Mouse (Mus musculus) kidney, embryonic 15.5 days (tissue): ENCODE data around the gene Aldh1a1. TPM values are rescaled to one million over a fixed set of nuclear protein-coding genes. Genes with fewer than 3 reads are reported as not detected.

Experiments used
- ATAC-seq: fragments of 200-750 bp; cut with Nextera tagmentation; replicated peaks from 2 replicates; pipeline ENCODE4 v1.8.0; 2017; ENCODE audit warnings: moderate TSS enrichment; ENCODE audit not compliant: low FRiP score
- H3K27ac ChIP-seq: fragments of 300-500 bp; sonication (generic); 2 replicates; pipeline ENCODE4 v1.5.1; 2015; ENCODE audit warnings: mild to moderate bottlenecking, inconsistent platforms
- H3K27me3 ChIP-seq: fragments of 300-500 bp; sonication (generic); 2 replicates; pipeline ENCODE4 v1.6.1; 2015; ENCODE audit warnings: inconsistent platforms
- H3K36me3 ChIP-seq: fragments of 300-500 bp; sonication (generic); 2 replicates; pipeline ENCODE4 v1.6.1; 2015; ENCODE audit warnings: inconsistent platforms
- H3K4me1 ChIP-seq: fragments of 300-500 bp; sonication (generic); 2 replicates; pipeline ENCODE4 v1.6.1; 2015; ENCODE audit warnings: inconsistent platforms
- H3K4me2 ChIP-seq: fragments of 300-500 bp; sonication (generic); 2 replicates; pipeline ENCODE4 v1.6.1; 2015; ENCODE audit warnings: moderate library complexity, mild to moderate bottlenecking, inconsistent platforms
- H3K4me3 ChIP-seq: fragments of 300-500 bp; sonication (generic); replicated peaks from 2 replicates; pipeline ENCODE4 v1.5.1; 2015; ENCODE audit warnings: mild to moderate bottlenecking, inconsistent platforms
- H3K9ac ChIP-seq: fragments of 300-500 bp; sonication (generic); 2 replicates; pipeline ENCODE4 v1.6.1; 2015; ENCODE audit warnings: mild to moderate bottlenecking, inconsistent platforms
- H3K9me3 ChIP-seq: fragments of 300-500 bp; sonication (generic); replicated peaks from 2 replicates; pipeline ENCODE4 v1.6.1; 2016; ENCODE audit warnings: inconsistent platforms
- WGBS: fragments of 180-500 bp; shearing (Covaris S2); methylation state at CpG from one replicate; pipeline ENCODE4 v1.1.7; 2015; ENCODE audit warnings: mixed read lengths; 5-methylcytosine and 5-hydroxymethylcytosine counted together
- polyA plus RNA-seq: library from polyadenylated mRNA; unstranded; fragments of >200 nt; fragmentation: Nextera tagmentation; extraction: Ambion mirVana; gene quantifications from 2 replicates; pipeline ENCODE4 v1.2.1, GENCODE M21; 2015

The Aldh1a1 gene
- 4.1 and 4.3 TPM in 2 replicates for polyA plus RNA-seq

DNA sequence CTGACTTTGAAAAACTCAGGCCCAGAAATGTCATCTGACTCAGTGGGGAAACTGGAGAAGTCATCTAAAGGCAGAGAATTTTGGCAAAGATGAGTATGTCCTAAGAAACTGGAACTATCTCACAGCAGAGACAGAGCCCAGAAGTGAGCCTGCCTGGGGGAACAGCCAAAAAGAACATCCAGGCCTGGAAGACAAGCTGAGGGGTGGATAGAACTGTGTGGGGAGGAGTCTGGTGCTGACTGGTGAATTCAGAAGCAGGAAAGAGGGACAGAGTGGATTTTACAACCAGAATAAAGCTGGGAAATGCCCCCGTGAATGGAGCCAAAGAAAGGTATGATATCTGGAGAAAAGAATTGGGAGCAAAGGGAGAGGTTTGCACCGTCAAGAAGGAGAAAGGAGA lies at the start of gene Aldh1a1:
Gene Aldh1a1 (plus strand): TSS at position 225 of the 400 bp plus-strand sequence.
- no peaks in the 10 kb centered on the region for H3K4me1 ChIP-seq
- H3K4me2 ChIP-seq = no peak within 1 kb of the TSS
- H3K36me3 ChIP-seq = no peaks in the 10 kb centered on the region
- H3K27me3 ChIP-seq = no peaks in the 10 kb centered on the region
- no peak within 1 kb of the TSS for H3K9ac ChIP-seq
- no peak within 1 kb of the TSS for H3K4me3 ChIP-seq
- ATAC-seq = no peak
- no peaks in the 10 kb centered on the region for H3K9me3 ChIP-seq
- no peak within 1 kb of the TSS for H3K27ac ChIP-seq
- WGBS = 62% methylated on average over 2 of the region's 2 CpGs

DNA sequence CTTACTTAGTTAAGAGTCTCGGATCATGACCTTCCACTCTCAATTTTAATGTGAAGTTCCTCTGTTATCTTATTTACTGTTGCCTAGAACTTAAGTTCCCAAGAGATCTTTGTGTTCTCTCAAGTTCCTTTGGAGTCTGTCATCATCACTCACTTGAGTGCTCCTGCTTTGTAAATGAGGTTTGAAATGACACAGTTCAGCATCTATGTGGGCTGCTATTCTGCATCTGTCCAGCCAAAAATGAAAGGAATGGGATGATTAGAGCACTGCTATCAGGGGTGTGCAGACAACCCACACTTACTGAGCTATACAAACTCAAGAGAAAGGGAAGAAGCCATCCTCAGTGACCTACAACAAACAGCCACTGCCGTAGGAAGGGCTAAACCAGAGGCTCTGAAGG lies 44.7 kb upstream of the Aldh1a1 start:
- no peak overlapping the region for H3K4me3 ChIP-seq
- no peaks in the 10 kb centered on the region for H3K4me1 ChIP-seq
- H3K9me3 ChIP-seq = no peaks in the 10 kb centered on the region
- 78% methylated on average over 2 of the region's 2 CpGs for WGBS
- no peaks in the 10 kb centered on the region for H3K36me3 ChIP-seq
- H3K27me3 ChIP-seq = no peaks in the 10 kb centered on the region
- no peak overlapping the region for H3K4me2 ChIP-seq
- H3K27ac ChIP-seq = no peak overlapping the region
- ATAC-seq = no peak
- H3K9ac ChIP-seq = no peak overlapping the region

DNA sequence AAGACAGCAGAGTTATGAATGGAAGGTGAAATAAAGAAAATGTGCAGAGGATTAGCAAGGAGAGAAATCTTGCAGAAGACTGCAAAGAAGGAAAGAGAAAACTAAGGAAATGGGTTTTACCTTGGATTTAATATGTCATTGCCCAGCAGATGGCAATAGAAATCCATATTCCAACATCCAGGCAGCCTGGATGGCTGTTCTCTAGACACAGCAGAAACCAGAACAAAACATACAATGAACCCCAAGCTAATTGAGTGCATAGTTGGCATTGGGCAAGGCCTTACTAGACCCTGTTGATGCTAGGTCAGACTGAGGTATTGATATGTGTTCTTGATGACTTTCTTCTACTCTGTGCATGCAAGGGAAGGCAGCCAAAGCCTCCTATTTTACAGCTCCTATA lies 43.0 kb upstream of the Aldh1a1 start:
- Histone ChIP-seq H3K27me3 (no peaks in the 10 kb centered on the region), H3K4me2 (no peak overlapping the region), H3K4me1 (no peaks in the 10 kb centered on the region), H3K9me3 (no peaks in the 10 kb centered on the region), H3K4me3 (no peak overlapping the region), H3K9ac (no peak overlapping the region), H3K36me3 (no peaks in the 10 kb centered on the region), H3K27ac (no peak overlapping the region)
- no peak for ATAC-seq

DNA sequence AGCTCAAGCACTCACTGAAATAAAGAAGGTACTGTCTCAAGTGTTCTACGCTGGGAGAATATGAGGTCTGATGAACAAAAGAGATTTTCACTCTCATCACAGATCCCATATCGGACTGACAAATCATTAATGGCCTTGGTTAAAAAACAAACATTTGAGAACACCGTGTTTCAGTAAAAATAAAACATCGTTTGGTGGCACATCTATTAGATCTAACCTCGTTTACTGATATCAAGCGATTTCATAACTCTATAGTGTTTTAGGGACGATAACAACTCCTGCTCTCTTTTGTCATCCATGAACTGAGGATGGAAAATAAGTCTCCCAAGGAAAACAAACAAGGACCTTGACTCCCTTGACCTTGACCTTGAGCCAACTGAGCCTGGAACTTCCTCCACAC lies 41.5 kb upstream of the Aldh1a1 start:
- ATAC-seq = no peak
- no peaks in the 10 kb centered on the region for H3K9me3 ChIP-seq
- no peak overlapping the region for H3K4me2 ChIP-seq
- H3K27ac ChIP-seq = no peak overlapping the region
- 85% methylated on average over 7 of the region's 7 CpGs for WGBS
- no peak overlapping the region for H3K9ac ChIP-seq
- H3K4me1 ChIP-seq = no peaks in the 10 kb centered on the region
- no peak overlapping the region for H3K4me3 ChIP-seq
- no peaks in the 10 kb centered on the region for H3K27me3 ChIP-seq
- no peaks in the 10 kb centered on the region for H3K36me3 ChIP-seq

DNA sequence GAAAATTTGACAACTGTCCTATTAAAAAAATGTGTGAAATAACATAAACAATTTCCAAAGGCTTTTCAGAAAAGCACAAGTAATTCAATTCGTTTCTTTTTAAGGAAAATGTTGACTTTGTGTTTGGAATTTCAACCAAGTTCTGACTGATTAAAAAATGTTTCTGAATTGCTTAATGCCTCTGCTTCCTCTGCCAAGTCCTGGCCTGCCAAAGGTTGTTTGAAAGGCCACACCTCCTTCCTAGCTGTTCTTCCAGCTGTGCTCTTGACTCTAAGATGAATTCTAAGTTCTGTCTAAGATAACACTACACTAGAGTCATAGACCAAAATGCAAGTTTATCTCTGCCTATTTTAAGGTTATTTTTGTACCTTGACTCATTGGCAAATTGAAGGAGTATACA lies 8.0 kb upstream of the Aldh1a1 start:
- Histone ChIP-seq H3K4me3 (no peak overlapping the region), H3K36me3 (no peaks in the 10 kb centered on the region), H3K27me3 (no peaks in the 10 kb centered on the region), H3K27ac (no peak overlapping the region), H3K4me1 (no peaks in the 10 kb centered on the region), H3K9ac (no peak overlapping the region), H3K4me2 (no peak overlapping the region), H3K9me3 (no peaks in the 10 kb centered on the region)
- ATAC-seq = no peak
- 62% methylated on average over 1 of the region's 1 CpGs for WGBS

DNA sequence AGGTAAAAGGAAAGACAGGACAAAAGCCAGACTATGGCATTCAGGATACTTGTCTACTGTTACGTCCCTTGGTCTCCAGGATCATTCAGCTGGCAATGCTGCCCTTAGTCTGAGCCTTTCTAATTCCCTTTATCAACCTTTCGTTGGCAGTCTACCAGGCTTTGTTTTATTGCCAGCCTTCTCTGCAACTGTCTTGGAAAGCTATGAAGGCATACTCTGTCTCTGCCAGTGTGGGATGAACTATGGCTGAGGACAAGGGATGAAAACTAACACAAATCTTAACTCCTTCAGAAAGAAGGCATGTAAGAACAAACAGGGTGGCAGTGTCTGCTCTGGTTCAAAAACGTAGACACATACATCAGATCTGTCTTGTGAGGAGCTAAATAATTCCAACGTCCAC lies 565 bp upstream of the Aldh1a1 start:
- no peaks in the 10 kb centered on the region for H3K9me3 ChIP-seq
- WGBS = 63% methylated on average over 4 of the region's 4 CpGs
- H3K4me2 ChIP-seq = no peak overlapping the region
- H3K4me1 ChIP-seq = no peaks in the 10 kb centered on the region
- no peaks in the 10 kb centered on the region for H3K36me3 ChIP-seq
- no peaks in the 10 kb centered on the region for H3K27me3 ChIP-seq
- no peak overlapping the region for H3K4me3 ChIP-seq
- no peak for ATAC-seq
- no peak overlapping the region for H3K27ac ChIP-seq
- H3K9ac ChIP-seq = no peak overlapping the region

DNA sequence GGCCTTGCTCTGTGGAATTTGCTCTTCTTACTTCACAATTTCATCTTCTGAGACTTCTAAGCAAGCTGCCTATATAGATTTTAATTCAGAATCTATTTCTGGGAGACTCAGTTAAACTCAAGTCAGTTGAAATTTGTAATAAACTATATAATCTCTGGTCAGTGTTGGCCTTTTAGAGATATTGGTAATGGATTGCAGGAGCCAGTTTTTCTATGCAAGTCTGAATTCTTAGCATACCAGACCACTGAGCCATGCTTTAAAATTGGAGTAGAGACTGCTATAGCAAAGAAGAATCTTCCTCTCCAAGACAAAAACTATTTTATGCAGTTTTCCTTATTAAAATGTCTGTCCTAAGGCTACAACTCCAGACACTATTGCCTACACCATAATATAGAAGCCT lies 4.0 kb downstream of the Aldh1a1 start:
- Histone ChIP-seq H3K9me3 (no peaks in the 10 kb centered on the region), H3K4me3 (no peak overlapping the region), H3K4me2 (no peak overlapping the region), H3K27me3 (no peaks in the 10 kb centered on the region), H3K27ac (no peak overlapping the region), H3K9ac (no peak overlapping the region), H3K36me3 (no peaks in the 10 kb centered on the region), H3K4me1 (no peaks in the 10 kb centered on the region)
- ATAC-seq = no peak

DNA sequence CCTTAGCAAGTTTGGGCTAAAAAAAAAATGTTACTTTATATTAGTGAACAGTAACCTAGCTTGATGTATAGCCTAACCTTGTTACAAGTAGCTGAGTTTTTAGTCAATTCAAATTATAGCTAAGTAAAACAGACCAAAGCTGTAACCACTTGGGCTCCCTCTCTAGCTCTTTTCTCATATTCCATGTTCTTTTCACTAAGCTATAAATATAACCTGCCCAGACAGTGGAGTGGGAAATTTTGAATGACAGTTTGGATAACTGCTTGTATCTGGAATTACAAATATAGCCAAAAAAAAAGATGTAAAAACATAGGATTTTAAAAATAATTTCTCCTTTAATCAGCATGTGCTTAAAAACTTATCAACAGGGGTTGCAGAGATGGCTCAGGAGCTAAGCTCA lies 12.8 kb downstream of the Aldh1a1 start:
- Histone ChIP-seq H3K9ac (no peak overlapping the region), H3K27me3 (no peaks in the 10 kb centered on the region), H3K27ac (no peak overlapping the region), H3K9me3 (no peaks in the 10 kb centered on the region; the same call in 1 of the 2 replicates), H3K4me2 (no peak overlapping the region), H3K4me1 (no peaks in the 10 kb centered on the region), H3K4me3 (no peak overlapping the region), H3K36me3 (no peaks in the 10 kb centered on the region)
- no peak for ATAC-seq

DNA sequence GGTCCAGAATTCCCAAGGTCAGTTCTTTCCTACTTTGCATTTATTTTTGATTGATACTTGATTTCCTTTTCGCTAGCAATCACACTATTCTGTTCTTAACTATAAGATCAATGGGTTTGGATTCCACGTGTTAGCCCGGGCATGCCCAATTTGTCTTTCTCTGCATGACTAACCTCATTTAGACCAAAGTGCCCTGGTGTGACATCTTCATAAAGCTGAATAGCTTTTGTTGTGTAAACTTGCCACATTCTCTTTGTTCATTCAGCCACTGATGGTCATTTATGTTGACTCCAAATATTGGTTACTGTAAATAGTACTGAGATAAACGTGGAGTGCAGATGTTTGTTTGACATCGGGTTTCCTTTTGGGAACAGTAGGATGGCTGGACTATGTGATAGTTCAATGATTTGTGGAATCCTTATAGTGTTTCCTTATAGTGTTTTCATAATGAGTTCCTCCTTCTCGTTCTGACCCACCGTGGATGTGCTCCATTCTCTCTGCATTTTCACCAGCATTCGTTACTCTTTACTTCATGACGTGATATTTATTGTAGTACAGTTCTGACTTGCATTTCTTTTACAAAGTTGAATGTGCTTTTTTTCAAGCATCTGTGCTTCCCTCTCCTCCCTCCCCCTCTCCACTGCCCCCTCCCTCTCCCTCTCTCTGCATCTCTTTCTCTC lies 14.6 kb downstream of the Aldh1a1 start:
- Histone ChIP-seq H3K27me3 (no peaks in the 10 kb centered on the region), H3K36me3 (no peaks in the 10 kb centered on the region), H3K4me2 (no peak overlapping the region), H3K4me1 (no peaks in the 10 kb centered on the region), H3K9me3 (no peaks in the 10 kb centered on the region; the same call in 1 of the 2 replicates), H3K27ac (no peak overlapping the region), H3K9ac (no peak overlapping the region), H3K4me3 (no peak overlapping the region)
- 52% methylated on average over 9 of the region's 9 CpGs for WGBS
- no peak for ATAC-seq

DNA sequence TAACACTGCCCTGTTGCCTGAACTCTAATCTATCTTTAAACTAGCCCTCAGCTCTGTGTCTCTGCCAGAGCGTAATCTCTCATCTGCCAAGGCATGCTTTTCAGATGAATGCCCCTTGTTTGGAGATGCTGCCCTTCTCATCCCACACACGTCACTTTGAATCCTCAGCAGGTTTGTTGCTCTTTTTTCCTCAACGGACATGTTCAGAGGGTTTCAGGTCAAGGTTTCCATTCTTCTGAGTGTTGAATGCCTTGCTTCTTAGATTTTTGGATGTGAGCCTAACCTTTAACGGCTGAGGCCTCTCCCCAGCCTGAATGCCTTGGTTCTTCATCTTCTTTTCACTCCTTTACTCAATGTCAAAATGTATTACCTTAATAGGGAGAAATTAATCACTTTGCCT lies 16.1 kb downstream of the Aldh1a1 start:
- H3K4me2 ChIP-seq = no peak overlapping the region
- ATAC-seq = no peak
- no peak overlapping the region for H3K4me3 ChIP-seq
- no peaks in the 10 kb centered on the region for H3K36me3 ChIP-seq
- no peak overlapping the region for H3K27ac ChIP-seq
- H3K9me3 ChIP-seq = no peaks in the 10 kb centered on the region; the same call in 1 of the 2 replicates
- no peaks in the 10 kb centered on the region for H3K27me3 ChIP-seq
- WGBS = 40% methylated on average over 4 of the region's 4 CpGs
- no peaks in the 10 kb centered on the region for H3K4me1 ChIP-seq
- H3K9ac ChIP-seq = no peak overlapping the region

DNA sequence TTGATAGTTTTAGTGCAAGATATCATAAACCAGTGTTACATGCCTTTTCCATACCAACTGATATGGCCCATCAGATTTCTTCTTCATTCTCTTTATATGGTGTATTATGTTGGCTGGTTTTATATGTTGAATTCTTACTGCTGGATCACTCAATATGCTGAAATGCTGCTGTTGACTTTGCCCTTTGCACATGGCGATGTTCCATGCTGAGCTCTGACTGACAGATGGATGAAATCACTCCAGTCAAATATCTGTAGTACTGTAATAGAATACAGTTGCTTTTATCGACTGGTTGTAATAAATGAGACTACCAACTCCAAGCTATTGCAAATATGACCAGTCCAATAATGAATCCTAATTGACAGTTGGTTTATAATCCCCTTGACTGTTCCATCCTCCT lies 19.5 kb downstream of the Aldh1a1 start:
- H3K27me3 ChIP-seq = no peaks in the 10 kb centered on the region
- no peak overlapping the region for H3K27ac ChIP-seq
- H3K9me3 ChIP-seq = no peaks in the 10 kb centered on the region
- ATAC-seq = no peak
- no peaks in the 10 kb centered on the region for H3K4me1 ChIP-seq
- H3K9ac ChIP-seq = no peak overlapping the region
- H3K4me2 ChIP-seq = no peak overlapping the region
- no peaks in the 10 kb centered on the region for H3K36me3 ChIP-seq
- WGBS = 90% methylated on average over 2 of the region's 2 CpGs
- H3K4me3 ChIP-seq = no peak overlapping the region

DNA sequence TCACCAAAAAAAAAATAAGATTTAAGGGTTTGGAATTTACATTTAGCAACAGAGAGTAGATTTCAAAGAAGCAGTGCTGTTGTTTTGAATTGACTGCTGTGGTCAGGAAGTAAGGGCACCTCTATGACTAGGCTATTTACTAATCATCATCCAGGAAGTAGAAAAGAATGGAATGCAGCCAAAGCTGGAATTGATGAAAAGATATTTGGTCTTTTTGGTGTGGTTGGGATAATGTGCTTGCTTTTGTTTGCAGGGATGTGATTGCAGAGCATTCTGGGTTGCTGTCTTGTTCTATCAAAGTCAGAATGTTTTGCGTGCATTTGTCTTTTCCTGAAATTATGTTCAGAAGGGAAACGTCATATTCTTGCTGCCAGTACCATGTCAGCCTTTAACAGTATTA lies 20.7 kb downstream of the Aldh1a1 start:
- Histone ChIP-seq H3K4me2 (no peak overlapping the region), H3K9ac (no peak overlapping the region), H3K36me3 (no peaks in the 10 kb centered on the region), H3K27ac (no peak overlapping the region), H3K27me3 (no peaks in the 10 kb centered on the region), H3K4me3 (no peak overlapping the region), H3K9me3 (no peaks in the 10 kb centered on the region), H3K4me1 (no peaks in the 10 kb centered on the region)
- no peak for ATAC-seq
- 84% methylated on average over 2 of the region's 2 CpGs for WGBS

DNA sequence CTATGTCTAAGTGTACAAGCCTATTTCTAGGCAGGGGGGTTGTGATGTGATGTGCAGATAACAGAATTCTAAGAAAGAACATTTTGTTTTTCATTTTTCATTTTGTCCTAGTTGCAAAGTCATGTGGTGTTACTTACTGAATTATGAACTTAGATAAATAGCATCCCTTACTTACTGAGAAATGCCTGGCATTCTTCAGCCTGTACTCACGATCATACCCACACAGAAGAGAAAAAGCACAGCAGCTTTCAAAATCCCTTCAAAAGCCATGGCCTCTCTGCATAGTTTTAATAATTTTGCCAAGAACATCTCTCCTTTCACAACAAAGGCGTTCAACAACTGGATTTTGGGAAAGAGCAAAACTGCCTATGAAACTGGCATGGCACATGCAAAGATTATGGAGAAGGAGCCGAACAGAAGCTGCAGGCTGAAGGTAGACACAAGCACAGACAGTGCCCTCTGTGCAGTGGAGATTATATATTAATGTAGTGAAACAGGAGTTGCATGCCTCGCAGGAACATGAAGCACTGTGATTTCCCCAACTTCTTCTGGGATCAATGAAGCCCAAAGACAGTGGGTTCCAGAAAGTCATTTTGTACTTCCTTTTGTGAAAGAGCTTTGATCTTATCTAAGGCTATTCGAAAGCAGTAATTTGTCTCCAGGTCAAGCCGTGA lies 21.3 kb downstream of the Aldh1a1 start:
- ATAC-seq = no peak

More for the DNA sequence above, 21.3 kb downstream of the Aldh1a1 start:
- Histone ChIP-seq H3K4me3 (no peak overlapping the region), H3K4me2 (no peak overlapping the region), H3K9ac (no peak overlapping the region), H3K27me3 (no peaks in the 10 kb centered on the region), H3K4me1 (no peaks in the 10 kb centered on the region), H3K27ac (no peak overlapping the region), H3K36me3 (no peaks in the 10 kb centered on the region), H3K9me3 (no peaks in the 10 kb centered on the region)
- 59% methylated on average over 6 of the region's 6 CpGs for WGBS
